Mouse (Mus musculus): Measurements from ENCODE around the gene Hectd2. TPM values are rescaled to one million over a fixed set of nuclear protein-coding genes. Genes with fewer than 3 reads are reported as not detected.

The Hectd2 gene
- total RNA-seq, 4 experiments from 2014 or later: 5.0 to 7.8 (median 6.0) TPM

GRCm38 (mm10) chr19:36646132-36646828, 91.8 kb downstream of the Hectd2 start:
- DNase-seq (ENCODE audit: low spot score in 2 of 2): no peak

GRCm38 (mm10) chr19:36652686-36653085, 98.2 kb downstream of the Hectd2 start:
- no peak for DNase-seq (ENCODE audit: low spot score in 2 of 2)

- no peak for DNase-seq (ENCODE audit: low spot score in 2 of 2)
Measured at GRCm38 (mm10) chr19:36662734-36663133, 108.3 kb downstream of the Hectd2 start.

- DNase-seq (ENCODE audit: low spot score in 2 of 2): no peak
Measured at GRCm38 (mm10) chr19:36663918-36664317, 109.5 kb downstream of the Hectd2 start.

- DNase-seq (ENCODE audit: low spot score in 2 of 2): no peak
Measured at GRCm38 (mm10) chr19:36664417-36664816, 110.0 kb downstream of the Hectd2 start.

- no peak for DNase-seq (ENCODE audit: low spot score in 2 of 2)
Measured at GRCm38 (mm10) chr19:36665206-36665605, 110.8 kb downstream of the Hectd2 start.

GRCm38 (mm10) chr19:36665641-36666040, 111.2 kb downstream of the Hectd2 start:
- DNase-seq (ENCODE audit: low spot score in 2 of 2): no peak

GRCm38 (mm10) chr19:36666471-36666870, 112.0 kb downstream of the Hectd2 start:
- no peak for DNase-seq (ENCODE audit: low spot score in 2 of 2)

GRCm38 (mm10) chr19:36667368-36667767, 112.9 kb downstream of the Hectd2 start:
- DNase-seq (ENCODE audit: low spot score in 2 of 2): no peak

GRCm38 (mm10) chr19:36668098-36668497, 113.7 kb downstream of the Hectd2 start:
- DNase-seq (ENCODE audit: low spot score in 2 of 2): no peak

- DNase-seq (ENCODE audit: low spot score in 2 of 2): no peak
Measured at GRCm38 (mm10) chr19:36668881-36669639, 114.6 kb downstream of the Hectd2 start.

GRCm38 (mm10) chr19:36669720-36670451, 115.4 kb downstream of the Hectd2 start:
- DNase-seq (ENCODE audit: low spot score in 2 of 2): no peak

Other genes starting within 250 kb of the Hectd2 start
- 10 to 100 TPM; 43.6 to 49.1 (median 44.8) TPM for gene Pcgf5, start 206.3 kb upstream of the Hectd2 start, total RNA-seq (2022)
- gene Ppp1r3c, start 182.0 kb downstream of the Hectd2 start, total RNA-seq (2022): 100 to 1,000 TPM; 231 to 631 (median 418) TPM

Measured in gastrocnemius, adult 8-10 months (tissue).